Mouse (Mus musculus) CH12.LX (cell line): ENCODE data around the gene Ubald2.

Source experiments
- MAX ChIP-seq: IDR thresholded peaks from 2 replicates; pipeline ENCODE4 v1.6.1; 2011; ENCODE audit warnings: low read length, improper control_type of control experiment
- POLR2A ChIP-seq: IDR thresholded peaks from 2 replicates; pipeline ENCODE4 v1.6.1; 2011; ENCODE audit warnings: low read depth, mild to moderate bottlenecking, improper control_type of control experiment, low read length

GRCm38 (mm10) chr11:116412904-116413630, 20.8 kb upstream of the Ubald2 start, which contains the start of gene Rnf157:
- TF ChIP-seq POLR2A (peak; percentile 58), MAX (peak; percentile 92)
